In genomic region chr15:10901075-10901474, GRCm38 (mm10) we compare ENCODE assay signal across 8 mouse cellular contexts. TPM values are rescaled to one million over a fixed set of nuclear protein-coding genes. Genes with fewer than 3 reads are reported as not detected.
DNase-seq lines count a peak whose midpoint lies in the region; ATAC-seq and TF ChIP-seq lines count a peak whose summit lies in the region.

No protein-coding gene starts in this region.

- H3K27ac ChIP-seq in midbrain, embryonic 11.5 days (ENCODE audit: low read depth, low read length): no peak overlapping the region
- no peak overlapping the region for H3K27ac ChIP-seq in midbrain, embryonic 13.5 days
- no peak overlapping the region for H3K27ac ChIP-seq in cortical plate, adult 2 months (ENCODE audit: insufficient read depth, low read length)
- H3K27ac ChIP-seq in forebrain, embryonic 16.5 days (ENCODE audit: low read length): no peak overlapping the region

- no peak overlapping the region for H3K4me3 ChIP-seq in midbrain, embryonic 11.5 days (ENCODE audit: low read depth, low read length)
- no peak overlapping the region for H3K4me3 ChIP-seq in midbrain, embryonic 13.5 days (replicated peaks)
- H3K4me3 ChIP-seq in cortical plate, adult 2 months (ENCODE audit: insufficient read depth, low read length): no peak overlapping the region
- H3K4me3 ChIP-seq in forebrain, embryonic 16.5 days (replicated peaks; ENCODE audit: low read length): no peak overlapping the region

- no peak for TF ChIP-seq POLR2A in cortical plate, adult 2 months (IDR thresholded peaks at IDR 0.05; ENCODE audit: extremely low read depth, insufficient read depth, low read length)

- H3K4me2 ChIP-seq in midbrain, embryonic 11.5 days: no peak overlapping the region
- no peak overlapping the region for H3K4me2 ChIP-seq in midbrain, embryonic 13.5 days (replicated peaks)
- H3K4me2 ChIP-seq in forebrain, embryonic 16.5 days (ENCODE audit: low read length): no peak overlapping the region

- 51% methylated on average over 3 of the region's 3 CpGs for WGBS in midbrain, embryonic 11.5 days
- WGBS in midbrain, embryonic 13.5 days: 52% methylated on average over 3 of the region's 3 CpGs
- WGBS in forebrain, embryonic 16.5 days: 54% methylated on average over 3 of the region's 3 CpGs

- no peak overlapping the region for H3K9ac ChIP-seq in midbrain, embryonic 11.5 days (ENCODE audit: low read length)
- no peak overlapping the region for H3K9ac ChIP-seq in midbrain, embryonic 13.5 days (replicated peaks)
- H3K9ac ChIP-seq in forebrain, embryonic 16.5 days (replicated peaks; ENCODE audit: low read depth, low read length): no peak overlapping the region

- ATAC-seq in midbrain, embryonic 11.5 days (ENCODE audit: low FRiP score): no peak
- no peak for ATAC-seq in midbrain, embryonic 13.5 days
- no peak for ATAC-seq in forebrain, embryonic 16.5 days

- H3K36me3 ChIP-seq in midbrain, embryonic 11.5 days (ENCODE audit: control insufficient read depth, insufficient read depth, low read length): no peaks in the 10 kb centered on the region
- no peaks in the 10 kb centered on the region for H3K36me3 ChIP-seq in midbrain, embryonic 13.5 days
- no peaks in the 10 kb centered on the region for H3K36me3 ChIP-seq in forebrain, embryonic 16.5 days (ENCODE audit: control insufficient read depth, insufficient read depth)

- H3K27me3 ChIP-seq in midbrain, embryonic 11.5 days (ENCODE audit: control insufficient read depth, insufficient read depth, low read length): no peaks in the 10 kb centered on the region
- no peaks in the 10 kb centered on the region for H3K27me3 ChIP-seq in midbrain, embryonic 13.5 days
- no peaks in the 10 kb centered on the region for H3K27me3 ChIP-seq in forebrain, embryonic 16.5 days (replicated peaks; ENCODE audit: control insufficient read depth, insufficient read depth, low read length)

- no peaks in the 10 kb centered on the region for H3K9me3 ChIP-seq in midbrain, embryonic 11.5 days (ENCODE audit: control insufficient read depth, low read length)
- H3K9me3 ChIP-seq in midbrain, embryonic 13.5 days: no peaks in the 10 kb centered on the region
- H3K9me3 ChIP-seq in forebrain, embryonic 16.5 days (ENCODE audit: control insufficient read depth, low read length): no peaks in the 10 kb centered on the region

- DNase-seq in cerebellum, postnatal 10 days: peak; percentile 30 to 33
- no peak for DNase-seq in cerebellum, postnatal 36 days
- peak; percentile 88 for DNase-seq in midbrain, embryonic 11.5 days (ENCODE audit: low spot score, missing footprints)
- DNase-seq in kidney, postnatal 36 days: peak; percentile 58 to 82
- peak; percentile 28 to 44 for DNase-seq in urinary bladder, postnatal 36 days (ENCODE audit: low spot score in 2 of 2)

- TF ChIP-seq CTCF in cortical plate, adult 2 months (IDR thresholded peaks at IDR 0.05; ENCODE audit: extremely low read depth, insufficient read depth, low read length): peak; percentile 54; the same call in 1 of the 2 replicates

- H3K4me1 ChIP-seq in midbrain, embryonic 11.5 days (ENCODE audit: control insufficient read depth, insufficient read depth, low read length): no peaks in the 10 kb centered on the region
- no peaks in the 10 kb centered on the region for H3K4me1 ChIP-seq in midbrain, embryonic 13.5 days (replicated peaks)
- no peaks in the 10 kb centered on the region for H3K4me1 ChIP-seq in cortical plate, adult 2 months (ENCODE audit: control insufficient read depth, insufficient read depth, low read length)
- no peaks in the 10 kb centered on the region for H3K4me1 ChIP-seq in forebrain, embryonic 16.5 days (replicated peaks; ENCODE audit: control insufficient read depth, insufficient read depth, low read length)

RNA-seq across cellular contexts. Expression of gene C1qtnf3, which starts 51.1 kb away (rescaled TPM):
- polyA plus RNA-seq in midbrain, embryonic 11.5 days (2014; fragmentation: Nextera tagmentation; extraction: Ambion mirVana): 0.97 and 1.2 TPM in 2 replicates
- polyA plus RNA-seq in midbrain, embryonic 13.5 days (2015; fragmentation: Nextera tagmentation; extraction: Ambion mirVana): 0.30 and 0.52 TPM in 2 replicates
- 0.08 and 0.13 TPM in 2 replicates for polyA plus RNA-seq in cortical plate, adult 2 months (2012; rRNA removed)
- 0.18 and 1.8 TPM in 2 replicates for polyA plus RNA-seq in forebrain, embryonic 16.5 days (2015; fragmentation: Nextera tagmentation; extraction: Ambion mirVana)

Comparison
In these comparisons a context has a peak if more than half of its experiments do, and no peak if none do; other contexts are left out.
1. DNase-seq: peak in cerebellum, postnatal 10 days (2 of 2), midbrain, embryonic 11.5 days (single experiment), kidney, postnatal 36 days (2 of 2) and urinary bladder, postnatal 36 days (2 of 2); none in cerebellum, postnatal 36 days (0 of 2).